7 mouse cellular contexts compared by ENCODE assay signal in the genomic region with DNA sequence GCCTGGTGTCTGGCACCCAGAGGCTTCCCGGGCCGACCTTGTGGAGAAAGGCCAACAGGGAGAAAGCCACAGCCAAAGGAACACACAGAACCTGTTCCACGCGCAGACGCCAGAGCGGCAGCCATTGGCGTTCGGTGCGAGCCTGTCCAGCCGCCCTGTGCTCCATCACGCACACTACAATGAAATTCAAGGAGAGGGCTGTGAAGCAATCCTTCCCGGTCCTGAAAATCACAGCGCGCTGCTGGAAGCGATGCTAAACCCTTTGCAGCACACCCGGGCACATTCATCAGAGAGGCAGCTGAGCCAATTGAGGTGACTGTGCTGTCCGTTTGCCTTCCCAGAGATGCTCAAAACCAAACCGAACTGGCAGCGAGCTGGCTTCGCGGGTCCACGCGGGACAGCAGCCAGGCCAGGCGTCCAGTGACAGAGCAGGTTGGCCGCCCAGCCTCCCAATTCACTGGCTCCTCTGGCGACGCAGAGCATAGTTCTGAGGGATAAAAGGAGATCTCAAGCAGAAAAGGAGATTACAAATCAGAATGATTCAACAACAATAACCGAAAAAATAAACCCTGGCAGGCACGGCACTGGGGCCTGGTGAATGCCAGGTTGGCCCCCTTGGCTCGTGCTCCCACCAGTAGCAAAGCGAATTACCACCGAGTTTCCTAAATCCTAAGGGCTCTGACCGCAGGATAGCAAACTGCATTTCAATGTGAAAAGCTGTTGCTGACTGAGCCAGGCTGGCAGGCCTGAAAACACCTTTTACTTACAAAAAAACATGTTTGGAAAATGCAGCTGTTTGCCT.
DNase-seq lines count a peak whose midpoint lies in the region; ATAC-seq and TF ChIP-seq lines count a peak whose summit lies in the region.

No protein-coding gene starts in this region.

- H3K4me3 ChIP-seq in intestine, embryonic 14.5 days (ENCODE audit: low read depth, low read length): peak overlapping the region; percentile 10; the same call in 1 of the 2 replicates
- peak overlapping the region; percentile 31 for H3K4me3 ChIP-seq in limb, embryonic 15.5 days
- H3K4me3 ChIP-seq in olfactory bulb, adult 2 months (ENCODE audit: insufficient read depth, low read depth, low read length): 0 out of 2 replicates have a peak overlapping the region, but pooled peaks have one; percentile 2

- no peak overlapping the region for H3K27ac ChIP-seq in intestine, embryonic 14.5 days (ENCODE audit: low read depth)
- no peak overlapping the region for H3K27ac ChIP-seq in limb, embryonic 15.5 days
- no peak overlapping the region for H3K27ac ChIP-seq in olfactory bulb, adult 2 months (ENCODE audit: insufficient read depth, low read depth, low read length)

- peak overlapping the region; percentile 49 for H3K4me2 ChIP-seq in intestine, embryonic 14.5 days (ENCODE audit: low read length)
- H3K4me2 ChIP-seq in limb, embryonic 15.5 days: peak overlapping the region; percentile 61

- no peak for ATAC-seq in intestine, embryonic 14.5 days (replicated peaks; ENCODE audit: low FRiP score, low TSS enrichment, low read depth)
- ATAC-seq in limb, embryonic 15.5 days (ENCODE audit: insufficient number of reproducible peaks, low FRiP score, low TSS enrichment, low read depth): no peak
- no peak for ATAC-seq in erythroblast, adult 5-6 weeks (replicated peaks; ENCODE audit: low FRiP score, poor library complexity, severe bottlenecking)

- 0 out of 2 replicates have a peak, but pooled peaks cover 5% of the 10 kb centered on the region for H3K4me1 ChIP-seq in intestine, embryonic 14.5 days (replicated peaks; ENCODE audit: control insufficient read depth, insufficient read depth, low read length)
- peaks cover 10% of the 10 kb centered on the region for H3K4me1 ChIP-seq in limb, embryonic 15.5 days
- H3K4me1 ChIP-seq in olfactory bulb, adult 2 months (ENCODE audit: control insufficient read depth, insufficient read depth, low read length): peaks cover 8% of the 10 kb centered on the region

- TF ChIP-seq CTCF in olfactory bulb, adult 2 months (IDR thresholded peaks at IDR 0.05; ENCODE audit: insufficient read depth, low read depth, low read length): no peak

- DNase-seq in adrenal gland, postnatal 25 days: peak; percentile 41
- peak; percentile 87 to 91 for DNase-seq in cerebellum, postnatal 10 days
- peak; percentile 15 to 16 for DNase-seq in frontal cortex, postnatal 25 days (ENCODE audit: low spot score in 2 of 2)
- peak; percentile 68 for DNase-seq in intestine, embryonic 14.5 days (ENCODE audit: low spot score)

- WGBS in intestine, embryonic 14.5 days: 4% methylated on average over 33 of the region's 33 CpGs
- WGBS in limb, embryonic 15.5 days: 4% methylated on average over 33 of the region's 33 CpGs
- WGBS in olfactory bulb, adult 2 months: 6% methylated on average over 33 of the region's 33 CpGs

- H3K9ac ChIP-seq in intestine, embryonic 14.5 days (ENCODE audit: low read length): no peak overlapping the region
- H3K9ac ChIP-seq in limb, embryonic 15.5 days: no peak overlapping the region

- TF ChIP-seq POLR2A in olfactory bulb, adult 2 months (IDR thresholded peaks at IDR 0.05; ENCODE audit: insufficient read depth, low read depth, low read length): no peak

- peaks cover 16% of the 10 kb centered on the region; the same call in 1 of the 2 replicates for H3K27me3 ChIP-seq in intestine, embryonic 14.5 days (replicated peaks; ENCODE audit: control insufficient read depth, insufficient read depth, low read length)
- peaks cover 23% of the 10 kb centered on the region for H3K27me3 ChIP-seq in limb, embryonic 15.5 days

- H3K9me3 ChIP-seq in intestine, embryonic 14.5 days (ENCODE audit: control insufficient read depth, low read length): 0 out of 2 replicates have a peak, but pooled peaks cover 4% of the 10 kb centered on the region
- H3K9me3 ChIP-seq in limb, embryonic 15.5 days: no peaks in the 10 kb centered on the region; the same call in 1 of the 2 replicates

- H3K36me3 ChIP-seq in intestine, embryonic 14.5 days (ENCODE audit: control insufficient read depth, insufficient read depth, low read length): no peaks in the 10 kb centered on the region
- H3K36me3 ChIP-seq in limb, embryonic 15.5 days: no peaks in the 10 kb centered on the region

Comparison
In these comparisons a context has a peak if more than half of its experiments do, and no peak if none do; other contexts are left out.
1. DNase-seq: peak in every context shown above with its lines; median percentile 89 in cerebellum, postnatal 10 days; 68 in intestine, embryonic 14.5 days; 41 in adrenal gland, postnatal 25 days; 16 in frontal cortex, postnatal 25 days.